Mouse (Mus musculus) myocyte (in vitro differentiated cells): ENCODE measurements around the gene Matn3. TPM values are rescaled to one million over a fixed set of nuclear protein-coding genes. Genes with fewer than 3 reads are reported as not detected.

ENCODE experiments used
- H3K27me3 ChIP-seq: one replicate; pipeline ENCODE4 v1.6.1; 2011; ENCODE audit not compliant: control insufficient read depth, insufficient read depth, insufficient read length
- H3K36me3 ChIP-seq: one replicate; pipeline ENCODE4 v1.6.1; 2011; ENCODE audit not compliant: control insufficient read depth, insufficient read depth
- H3K4me2 ChIP-seq: one replicate; pipeline ENCODE4 v1.6.1; 2011; ENCODE audit warnings: low read depth, control low read depth
- H3K4me3 ChIP-seq: one replicate; pipeline ENCODE4 v1.5.1; 2011; ENCODE audit warnings: mild to moderate bottlenecking, control low read depth, moderate library complexity
- H3K79me2 ChIP-seq: one replicate; pipeline ENCODE4 v1.6.1; 2011; ENCODE audit not compliant: control insufficient read depth, insufficient read depth
- H3ac ChIP-seq: one replicate; pipeline ENCODE4 v1.6.1; 2011; ENCODE audit not compliant: control insufficient read depth, insufficient read length
- CEBPB ChIP-seq: IDR thresholded peaks from 2 replicates; pipeline ENCODE4 v1.6.1; 2011; ENCODE audit warnings: mild to moderate bottlenecking, moderate library complexity; ENCODE audit not compliant: poor library complexity, insufficient read depth, severe bottlenecking
- E2F4 ChIP-seq: IDR thresholded peaks from one replicate; pipeline ENCODE4 v1.6.1; 2011; ENCODE audit warnings: mild to moderate bottlenecking, control low read depth, moderate library complexity; ENCODE audit not compliant: insufficient read depth
- MAX ChIP-seq: IDR thresholded peaks from one replicate; pipeline ENCODE4 v1.6.1; 2011; ENCODE audit warnings: low read depth, mild to moderate bottlenecking, control low read depth
- MYOD1 ChIP-seq, 3 experiments: IDR thresholded peaks; one replicate each; pipeline ENCODE4 v1.6.1; 2011; ENCODE audit warnings: control low read depth in 2 of 3, low read depth in 2 of 3, mild to moderate bottlenecking in 2 of 3, moderate library complexity in 1 of 3; ENCODE audit not compliant: insufficient read length in 2 of 3, control insufficient read depth in 1 of 3
- MYOG ChIP-seq, 3 experiments: IDR thresholded peaks; one replicate each; pipeline ENCODE4 v1.6.1; 2011; ENCODE audit warnings: control low read depth in 2 of 3, low read depth in 2 of 3, mild to moderate bottlenecking in 2 of 3; ENCODE audit not compliant: insufficient read length in 2 of 3, control insufficient read depth in 1 of 3, insufficient read depth in 1 of 3
- POLR2A ChIP-seq: IDR thresholded peaks from one replicate; pipeline ENCODE4 v1.6.1; 2011; ENCODE audit warnings: low read depth, mild to moderate bottlenecking, control low read depth, moderate library complexity; ENCODE audit not compliant: insufficient read length
- POLR2AphosphoS2 ChIP-seq: IDR thresholded peaks from one replicate; pipeline ENCODE4 v1.6.1; 2011; ENCODE audit warnings: low read depth, control low read depth; ENCODE audit not compliant: insufficient read length
- REST ChIP-seq: IDR thresholded peaks from one replicate; pipeline ENCODE4 v1.6.1; 2011; ENCODE audit warnings: mild to moderate bottlenecking, control low read depth, moderate library complexity; ENCODE audit not compliant: insufficient read depth, insufficient read length
- SRF ChIP-seq: IDR thresholded peaks from one replicate; pipeline ENCODE4 v1.6.1; 2011; ENCODE audit warnings: low read depth; ENCODE audit not compliant: control insufficient read depth, insufficient read length
- TCF12 ChIP-seq: IDR thresholded peaks from one replicate; pipeline ENCODE4 v1.6.1; 2011; ENCODE audit warnings: mild to moderate bottlenecking, control low read depth; ENCODE audit not compliant: poor library complexity, insufficient read depth, severe bottlenecking
- TCF3 ChIP-seq: IDR thresholded peaks from one replicate; pipeline ENCODE4 v1.6.1; 2011; ENCODE audit warnings: low read depth, control low read depth; ENCODE audit not compliant: insufficient read length
- USF1 ChIP-seq: IDR thresholded peaks from one replicate; pipeline ENCODE4 v1.6.1; 2011; ENCODE audit warnings: low read depth, mild to moderate bottlenecking, control low read depth, moderate library complexity
- polyA plus RNA-seq: library from polyadenylated mRNA; unstranded; fragments of >200 nt; fragmentation: generic; extraction: Trizol; gene quantifications from one replicate; pipeline ENCODE4 v1.2.1, GENCODE M21; 2012; ENCODE audit warnings: missing spikeins

Matn3 gene
- polyA plus RNA-seq, 1 experiment: 0.01 TPM

- Histone ChIP-seq H3K27me3 (no peaks in the 10 kb centered on the region), H3K36me3 (peaks cover 1% of the 10 kb centered on the region), H3ac (no peak overlapping the region), H3K4me2 (no peak overlapping the region), H3K4me3 (no peak overlapping the region), H3K79me2 (peaks cover 22% of the 10 kb centered on the region)
- TF ChIP-seq E2F4 (no peak), USF1 (no peak), MYOG (IDR thresholded peaks at IDR 0.05; ENCODE audit: control insufficient read depth in 1 of 3, insufficient read depth in 1 of 3, insufficient read length in 2 of 3, low read depth in 2 of 3) (no peak), POLR2A (no peak), REST (no peak), MAX (no peak), POLR2AphosphoS2 (no peak), MYOD1 (IDR thresholded peaks at IDR 0.05; ENCODE audit: control insufficient read depth in 1 of 3, insufficient read length in 2 of 3, low read depth in 2 of 3) (no peak), CEBPB (no peak), SRF (no peak), TCF3 (no peak), TCF12 (no peak)
Observed at GRCm38 (mm10) chr12:8919231-8919630, 28.5 kb upstream of the Matn3 start.

- Histone ChIP-seq H3K36me3 (peaks cover 16% of the 10 kb centered on the region), H3ac (peak overlapping the region; percentile 99), H3K4me2 (peak overlapping the region; percentile 74), H3K4me3 (peak overlapping the region; percentile 98), H3K27me3 (no peaks in the 10 kb centered on the region), H3K79me2 (peaks cover 40% of the 10 kb centered on the region)
- no peak for TF ChIP-seq POLR2AphosphoS2
- TF ChIP-seq SRF: no peak
Observed at GRCm38 (mm10) chr12:8920996-8921393, 26.7 kb upstream of the Matn3 start.

GRCm38 (mm10) chr12:8921394-8922368 is 26.0 kb upstream of the Matn3 start, which contains the start of gene Laptm4a:
TSS of gene Laptm4a (plus strand) at chr12:8921664.
- H3K4me2 ChIP-seq: peak within 1 kb of the TSS; percentile 94
- H3ac ChIP-seq: peak within 1 kb of the TSS; percentile 99
- peaks cover 17% of the 10 kb centered on the region for H3K36me3 ChIP-seq
- TF ChIP-seq MYOD1 (IDR thresholded peaks at IDR 0.05; ENCODE audit: control insufficient read depth in 1 of 3, insufficient read length in 2 of 3, low read depth in 2 of 3) (no peak), USF1 (peak; percentile 93), REST (no peak), POLR2A (peak; percentile 80), TCF12 (no peak), CEBPB (no peak), POLR2AphosphoS2 (peak; percentile 81), TCF3 (no peak), E2F4 (no peak), MYOG (IDR thresholded peaks at IDR 0.05; ENCODE audit: control insufficient read depth in 1 of 3, insufficient read depth in 1 of 3, insufficient read length in 2 of 3, low read depth in 2 of 3) (peak in 1 of 3 experiments; percentile 41), SRF (no peak), MAX (peak; percentile 2)
- H3K79me2 ChIP-seq: peaks cover 47% of the 10 kb centered on the region
- H3K4me3 ChIP-seq: peak within 1 kb of the TSS; percentile 98
- no peaks in the 10 kb centered on the region for H3K27me3 ChIP-seq

- Histone ChIP-seq H3ac (peak overlapping the region; percentile 99), H3K4me2 (peak overlapping the region; percentile 94), H3K27me3 (no peaks in the 10 kb centered on the region), H3K4me3 (peak overlapping the region; percentile 98), H3K79me2 (peaks cover 55% of the 10 kb centered on the region), H3K36me3 (peaks cover 17% of the 10 kb centered on the region)
- TF ChIP-seq MAX (no peak), TCF12 (no peak), E2F4 (no peak), REST (no peak), MYOG (IDR thresholded peaks at IDR 0.05; ENCODE audit: control insufficient read depth in 1 of 3, insufficient read depth in 1 of 3, insufficient read length in 2 of 3, low read depth in 2 of 3) (no peak), USF1 (no peak), TCF3 (no peak), SRF (no peak), MYOD1 (IDR thresholded peaks at IDR 0.05; ENCODE audit: control insufficient read depth in 1 of 3, insufficient read length in 2 of 3, low read depth in 2 of 3) (no peak), POLR2AphosphoS2 (no peak), CEBPB (no peak), POLR2A (no peak)
Observed at GRCm38 (mm10) chr12:8922369-8923124, 25.2 kb upstream of the Matn3 start.
